Mouse (Mus musculus): Measurements from ENCODE around the gene Ggt1. TPM values are rescaled to one million over a fixed set of nuclear protein-coding genes. Genes with fewer than 3 reads are reported as not detected.

Ggt1 gene
- total and polyA plus RNA-seq, 3 experiments = 1.3 to 3.8 (median 2.1) TPM

DNA sequence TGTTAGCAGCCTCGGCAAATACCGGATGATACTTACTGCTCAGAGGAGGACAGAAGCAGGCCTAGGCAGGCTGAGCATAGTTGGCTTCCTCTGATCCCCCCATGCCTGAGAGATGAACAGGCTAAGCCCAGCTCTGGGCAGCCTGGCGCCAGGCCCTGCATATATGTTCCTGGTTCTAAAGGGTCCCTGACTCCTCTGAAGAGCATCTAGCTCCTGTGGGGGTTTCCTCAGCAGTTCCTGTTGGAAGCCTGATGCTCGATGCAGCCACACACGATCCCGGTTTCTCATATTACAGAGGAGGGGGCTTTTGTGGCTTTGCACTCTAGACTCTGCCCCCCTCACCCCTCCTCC lies 880 bp upstream of the Ggt1 start:
- TF ChIP-seq GABPA (IDR thresholded peaks at IDR 0.05; ENCODE audit: insufficient replicate concordance, low read depth, low read length) (no peak), E2F4 (IDR thresholded peaks at IDR 0.05; ENCODE audit: insufficient replicate concordance, low read depth, low read length) (no peak), JUND (conservative IDR thresholded peaks at IDR 0.05; ENCODE audit: low read depth, low read length) (no peak), BHLHE40 (IDR thresholded peaks at IDR 0.05; ENCODE audit: low read depth, low read length) (no peak), RAD21 (IDR thresholded peaks at IDR 0.05; ENCODE audit: low read depth, low read length) (no peak), USF2 (conservative IDR thresholded peaks at IDR 0.05; ENCODE audit: low read depth, low read length) (no peak), MAZ (IDR thresholded peaks at IDR 0.05; ENCODE audit: low read depth, low read length) (no peak), ZMIZ1 (IDR thresholded peaks at IDR 0.05; ENCODE audit: low read depth, low read length) (no peak)
- Histone ChIP-seq H3K27ac (ENCODE audit: insufficient read depth, low read depth) (no peak overlapping the region), H3K4me1 (ENCODE audit: control insufficient read depth in 1 of 2, insufficient read depth in 2 of 2) (peaks cover 14 to 33% of the 10 kb centered on the region in 2 experiments), H3K9ac (ENCODE audit: insufficient read depth, low read depth) (no peak overlapping the region), H3K4me2 (ENCODE audit: insufficient read depth, low read depth, poor library complexity, severe bottlenecking) (peak overlapping the region; percentile 48; the same call in 1 of the 2 replicates), H3K9me3 (replicated peaks; ENCODE audit: low read length) (no peaks in the 10 kb centered on the region), H3K79me2 (replicated peaks; ENCODE audit: control insufficient read depth, extremely low read depth, insufficient read depth, poor library complexity, severe bottlenecking) (no peaks in the 10 kb centered on the region), H3K4me3 (replicated peaks in 1 of 3; ENCODE audit: low read depth in 2 of 3, low read length in 2 of 3, poor library complexity in 1 of 3) (no peak overlapping the region), H3K27me3 (replicated peaks) (peaks cover 20% of the 10 kb centered on the region), H3K36me3 (replicated peaks in 1 of 2; ENCODE audit: control insufficient read depth in 1 of 2, insufficient read depth in 1 of 2, low read length in 1 of 2) (no peaks in the 10 kb centered on the region)
- in situ Hi-C loops (cut with MboI; ENCODE audit: low pct_ligation_motif_present, low pct_unique_long_range_greater_than_20kb, low sequenced_read_pairs) (no loop called here), dilution Hi-C loops (cut with MboI; ENCODE audit: extremely low pct_ligation_motif_present, extremely low pct_unique_long_range_greater_than_20kb, low sequenced_read_pairs) (no loop called here)
- no peak for DNase-seq (ENCODE audit: extremely low read depth)

DNA sequence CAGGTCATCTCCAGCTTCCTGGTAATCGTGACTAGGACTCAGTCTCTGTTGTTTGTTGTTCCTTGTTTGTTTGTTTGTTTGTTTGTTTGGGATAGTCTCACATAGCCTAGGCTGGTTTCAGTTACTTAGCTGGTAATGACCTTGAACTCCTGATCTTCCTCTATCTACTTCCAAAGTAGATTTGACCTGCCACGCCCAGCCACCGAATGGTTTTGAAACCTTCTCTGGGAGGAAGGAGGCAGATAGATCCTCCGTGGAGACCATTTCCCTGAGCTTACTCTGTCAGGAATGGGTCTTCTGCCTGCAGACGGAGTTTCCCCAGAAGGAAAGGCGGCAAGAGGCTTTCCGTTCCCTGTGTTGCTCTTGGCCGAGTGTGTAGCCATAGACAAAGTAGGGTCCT lies 1.2 kb downstream of the Ggt1 start:
- Histone ChIP-seq H3K4me3 (replicated peaks in 1 of 3; ENCODE audit: low read depth in 2 of 3, low read length in 2 of 3, poor library complexity in 1 of 3) (no peak overlapping the region), H3K9me3 (replicated peaks; ENCODE audit: low read length) (no peaks in the 10 kb centered on the region), H3K4me1 (ENCODE audit: control insufficient read depth in 1 of 2, insufficient read depth in 2 of 2) (peaks cover 13 to 32% of the 10 kb centered on the region in 2 experiments), H3K27me3 (replicated peaks) (peaks cover 20% of the 10 kb centered on the region), H3K36me3 (replicated peaks in 1 of 2; ENCODE audit: control insufficient read depth in 1 of 2, insufficient read depth in 1 of 2, low read length in 1 of 2) (no peaks in the 10 kb centered on the region), H3K4me2 (ENCODE audit: insufficient read depth, low read depth, poor library complexity, severe bottlenecking) (no peak overlapping the region), H3K27ac (ENCODE audit: insufficient read depth, low read depth) (no peak overlapping the region), H3K79me2 (replicated peaks; ENCODE audit: control insufficient read depth, extremely low read depth, insufficient read depth, poor library complexity, severe bottlenecking) (no peaks in the 10 kb centered on the region), H3K9ac (ENCODE audit: insufficient read depth, low read depth) (no peak overlapping the region)
- TF ChIP-seq MYC (IDR thresholded peaks at IDR 0.05; ENCODE audit: low read depth, low read length) = no peak
- TF ChIP-seq CTCF (conservative IDR thresholded peaks at IDR 0.05 in 1 of 2, IDR thresholded peaks at IDR 0.05 in 1 of 2; ENCODE audit: low read depth in 2 of 2, low read length in 2 of 2) = no peak
- TF ChIP-seq JUN (IDR thresholded peaks at IDR 0.05; ENCODE audit: insufficient read depth, low read depth, low read length) = no peak
- TF ChIP-seq JUND (conservative IDR thresholded peaks at IDR 0.05; ENCODE audit: low read depth, low read length) = no peak
- no peak for TF ChIP-seq GABPA (IDR thresholded peaks at IDR 0.05; ENCODE audit: insufficient replicate concordance, low read depth, low read length)
- no peak for TF ChIP-seq USF2 (conservative IDR thresholded peaks at IDR 0.05; ENCODE audit: low read depth, low read length)
- TF ChIP-seq ELF1 (IDR thresholded peaks at IDR 0.05; ENCODE audit: low read depth, low read length) = no peak
- TF ChIP-seq MAZ (IDR thresholded peaks at IDR 0.05; ENCODE audit: low read depth, low read length) = no peak
- no peak for TF ChIP-seq HCFC1 (IDR thresholded peaks at IDR 0.05; ENCODE audit: low read depth, low read length)
- no peak for TF ChIP-seq ZKSCAN1 (IDR thresholded peaks at IDR 0.05; ENCODE audit: borderline replicate concordance, low read depth, low read length)
- TF ChIP-seq NRF1 (IDR thresholded peaks at IDR 0.05; ENCODE audit: low read depth, low read length) = no peak
- TF ChIP-seq USF1 (IDR thresholded peaks at IDR 0.05; ENCODE audit: low read depth, low read length) = no peak
- no peak for TF ChIP-seq RCOR1 (conservative IDR thresholded peaks at IDR 0.05; ENCODE audit: low read depth, low read length)
- no peak for TF ChIP-seq POLR2AphosphoS2 (IDR thresholded peaks at IDR 0.05; ENCODE audit: low read depth, low read length)
- no peak for DNase-seq (ENCODE audit: extremely low read depth)
- in situ Hi-C loops (cut with MboI; ENCODE audit: low pct_ligation_motif_present, low pct_unique_long_range_greater_than_20kb, low sequenced_read_pairs) = no loop called here
- dilution Hi-C loops (cut with MboI; ENCODE audit: extremely low pct_ligation_motif_present, extremely low pct_unique_long_range_greater_than_20kb, low sequenced_read_pairs) = no loop called here
